Mouse (Mus musculus) intestine, embryonic 16.5 days (tissue): Measurements from ENCODE around the gene Tceal9. TPM values are rescaled to one million over a fixed set of nuclear protein-coding genes. Genes with fewer than 3 reads are reported as not detected.

ENCODE experiments used
- ATAC-seq: fragments of 200-750 bp; cut with Nextera tagmentation; 2 replicates; pipeline ENCODE4 v1.8.0; 2017; ENCODE audit warnings: moderate TSS enrichment, moderate library complexity
- H3K27ac ChIP-seq: fragments of 300-500 bp; sonication (generic); 2 replicates; pipeline ENCODE4 v1.5.1; 2014; ENCODE audit warnings: mild to moderate bottlenecking, low read length
- H3K27me3 ChIP-seq: fragments of 300-500 bp; sonication (generic); replicated peaks from 2 replicates; pipeline ENCODE4 v1.6.1; 2014; ENCODE audit warnings: low read length, control low read depth, mixed read lengths; ENCODE audit not compliant: control insufficient read depth, insufficient read depth
- H3K36me3 ChIP-seq: fragments of 300-500 bp; sonication (generic); 2 replicates; pipeline ENCODE4 v1.6.1; 2014; ENCODE audit warnings: low read length, control low read depth; ENCODE audit not compliant: control insufficient read depth, insufficient read depth
- H3K4me1 ChIP-seq: fragments of 300-500 bp; sonication (generic); 2 replicates; pipeline ENCODE4 v1.6.1; 2014; ENCODE audit warnings: low read length, control low read depth, mixed read lengths; ENCODE audit not compliant: control insufficient read depth, insufficient read depth
- H3K4me2 ChIP-seq: fragments of 300-500 bp; sonication (generic); 2 replicates; pipeline ENCODE4 v1.6.1; 2014; ENCODE audit warnings: low read depth, low read length, control low read depth
- H3K4me3 ChIP-seq: fragments of 300-500 bp; sonication (generic); 2 replicates; pipeline ENCODE4 v1.5.1; 2014; ENCODE audit warnings: mild to moderate bottlenecking, low read length
- H3K9ac ChIP-seq: fragments of 300-500 bp; sonication (generic); 2 replicates; pipeline ENCODE4 v1.6.1; 2014; ENCODE audit warnings: low read depth, low read length
- H3K9me3 ChIP-seq: fragments of 300-500 bp; sonication (generic); 2 replicates; pipeline ENCODE4 v1.6.1; 2016; ENCODE audit warnings: low read length, control low read depth; ENCODE audit not compliant: control insufficient read depth
- WGBS: fragments of 180-500 bp; shearing (Covaris S2); extraction: QIAGEN DNeasy Blood & Tissue Kit; methylation state at CpG from one replicate; pipeline ENCODE4 v1.1.7; 2014; 5-methylcytosine and 5-hydroxymethylcytosine counted together
- polyA plus RNA-seq: library from polyadenylated mRNA; unstranded; fragments of >200 nt; fragmentation: Nextera tagmentation; extraction: Ambion mirVana; gene quantifications from 2 replicates; pipeline ENCODE4 v1.2.1, GENCODE M21; 2015

Gene Tceal9
- polyA plus RNA-seq, 1 experiment from 2014 or later: 559 TPM

GRCm38 (mm10) chrX:136216303-136216702 is 28.6 kb upstream of the Tceal9 start:
- no peak for ATAC-seq

DNA sequence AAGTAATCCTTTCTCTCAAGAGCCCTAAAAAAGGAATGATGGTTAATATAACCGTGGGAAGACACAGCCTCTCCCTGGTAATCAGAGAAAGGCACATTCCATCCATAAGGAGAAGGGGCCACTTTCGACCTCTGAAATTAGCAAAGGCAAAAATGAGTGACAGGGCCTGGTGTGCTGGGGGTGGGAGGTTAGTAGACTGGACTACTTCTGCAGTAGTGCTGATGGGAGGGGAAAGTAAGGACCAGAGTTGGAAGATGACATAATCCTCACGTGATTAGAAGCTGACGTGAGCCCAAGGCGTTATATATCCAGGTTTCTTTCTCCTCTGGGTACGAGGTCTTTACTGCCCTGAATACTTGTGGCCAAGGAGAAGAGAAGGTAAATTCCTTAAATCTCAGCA is 21.2 kb upstream of the Tceal9 start:
- ATAC-seq: no peak
- 80% methylated on average over 6 of the region's 6 CpGs for WGBS

More at GRCm38 (mm10) chrX:136216303-136216702, 28.6 kb upstream of the Tceal9 start:
- Histone ChIP-seq H3K9me3 (no peaks in the 10 kb centered on the region), H3K4me1 (no peaks in the 10 kb centered on the region), H3K27me3 (no peaks in the 10 kb centered on the region), H3K4me2 (no peak overlapping the region), H3K4me3 (no peak overlapping the region), H3K27ac (no peak overlapping the region), H3K9ac (no peak overlapping the region), H3K36me3 (no peaks in the 10 kb centered on the region)
- 45% methylated on average over 1 of the region's 1 CpGs for WGBS

GRCm38 (mm10) chrX:136227768-136228167 is 17.1 kb upstream of the Tceal9 start:
- no peaks in the 10 kb centered on the region for H3K36me3 ChIP-seq
- no peak for ATAC-seq
- H3K9ac ChIP-seq: no peak overlapping the region
- H3K27me3 ChIP-seq: no peaks in the 10 kb centered on the region
- no peak overlapping the region for H3K27ac ChIP-seq
- no peaks in the 10 kb centered on the region for H3K9me3 ChIP-seq
- WGBS: 41% methylated on average over 5 of the region's 5 CpGs
- H3K4me3 ChIP-seq: no peak overlapping the region
- no peaks in the 10 kb centered on the region for H3K4me1 ChIP-seq
- no peak overlapping the region for H3K4me2 ChIP-seq

More for the DNA sequence above, 21.2 kb upstream of the Tceal9 start:
- no peaks in the 10 kb centered on the region for H3K36me3 ChIP-seq
- no peaks in the 10 kb centered on the region for H3K27me3 ChIP-seq
- no peak overlapping the region for H3K4me2 ChIP-seq
- H3K4me3 ChIP-seq: no peak overlapping the region
- no peak overlapping the region for H3K27ac ChIP-seq
- H3K9me3 ChIP-seq: no peaks in the 10 kb centered on the region
- no peaks in the 10 kb centered on the region for H3K4me1 ChIP-seq
- H3K9ac ChIP-seq: no peak overlapping the region

DNA sequence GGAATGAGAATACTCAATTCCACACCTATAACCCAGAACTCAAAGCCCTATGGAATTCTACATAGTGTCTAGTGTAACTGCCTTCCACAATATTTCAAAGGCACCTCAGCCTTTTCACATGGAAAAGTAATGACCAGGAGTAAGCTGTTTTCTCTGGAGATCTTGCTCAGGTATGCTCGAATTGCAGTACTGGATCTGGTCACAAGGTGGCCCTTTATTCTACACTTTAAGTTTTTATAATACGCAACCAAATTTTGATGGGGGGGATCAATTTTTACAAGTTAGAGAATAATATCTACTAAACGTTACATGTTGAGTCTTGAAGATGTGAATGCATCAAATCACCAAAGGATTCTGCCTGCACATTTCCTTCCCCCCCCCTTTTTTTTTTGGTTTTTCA is 6.8 kb upstream of the Tceal9 start:
- no peaks in the 10 kb centered on the region for H3K9me3 ChIP-seq
- H3K4me1 ChIP-seq: no peaks in the 10 kb centered on the region
- no peak for ATAC-seq
- H3K27ac ChIP-seq: no peak overlapping the region
- H3K36me3 ChIP-seq: no peaks in the 10 kb centered on the region
- no peak overlapping the region for H3K4me2 ChIP-seq
- no peak overlapping the region for H3K4me3 ChIP-seq
- no peak overlapping the region for H3K9ac ChIP-seq
- WGBS: 54% methylated on average over 3 of the region's 3 CpGs
- no peaks in the 10 kb centered on the region for H3K27me3 ChIP-seq

DNA sequence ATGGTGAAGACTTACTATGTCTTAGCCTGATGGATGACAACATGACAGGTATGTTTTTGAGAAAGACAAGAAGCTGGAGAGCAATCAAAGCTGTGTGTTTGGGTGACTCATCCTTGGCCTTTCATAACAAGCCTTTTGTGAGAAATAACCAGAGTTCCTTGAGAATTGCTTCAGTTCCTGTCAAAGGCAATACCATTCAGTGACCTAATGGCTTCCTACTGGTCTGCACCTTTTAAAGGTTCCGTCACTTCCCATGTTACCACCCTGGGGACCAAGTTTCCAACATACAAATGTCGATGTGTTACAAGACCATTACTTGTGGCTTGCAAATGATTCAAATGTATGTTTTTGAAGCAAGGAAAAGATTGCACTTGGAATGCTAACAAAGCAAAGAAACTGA is 1.7 kb upstream of the Tceal9 start:
- Histone ChIP-seq H3K27ac (no peak overlapping the region), H3K36me3 (no peaks in the 10 kb centered on the region), H3K27me3 (no peaks in the 10 kb centered on the region), H3K9me3 (no peaks in the 10 kb centered on the region), H3K4me3 (no peak overlapping the region), H3K4me1 (no peaks in the 10 kb centered on the region), H3K4me2 (no peak overlapping the region), H3K9ac (no peak overlapping the region)
- no peak for ATAC-seq
- 83% methylated on average over 2 of the region's 2 CpGs for WGBS

DNA sequence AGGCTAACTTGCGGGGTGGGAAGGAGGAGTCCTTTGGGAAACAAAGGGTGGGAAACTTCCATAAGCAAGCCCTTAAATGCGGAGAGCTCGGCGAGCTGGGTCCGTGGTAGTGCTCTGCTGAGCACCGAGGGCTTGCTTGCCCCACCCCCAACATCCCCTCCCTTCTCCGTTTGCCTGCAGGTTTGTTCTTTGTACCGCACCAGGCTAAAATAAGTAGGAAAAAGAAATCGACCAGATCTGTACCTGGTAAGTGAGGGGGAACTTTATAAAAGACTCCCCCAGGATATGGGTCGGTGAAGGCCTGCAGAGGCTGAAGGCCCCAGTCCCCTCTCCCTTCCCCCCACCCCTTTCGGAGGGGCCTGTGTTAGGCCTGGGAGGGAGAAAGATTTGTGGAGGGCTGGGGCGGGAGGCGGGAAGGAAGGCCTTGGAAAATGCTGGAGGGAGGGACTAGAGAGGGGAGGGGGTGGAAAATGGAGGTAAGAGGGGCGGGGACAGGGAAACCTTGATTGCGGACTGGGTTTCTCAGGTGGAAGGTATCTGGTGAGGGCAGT is 717 bp downstream of the Tceal9 start:
- Histone ChIP-seq H3K4me1 (no peaks in the 10 kb centered on the region), H3K27ac (peak overlapping the region; percentile 77), H3K4me3 (peak overlapping the region; percentile 63), H3K9ac (peak overlapping the region; percentile 73), H3K9me3 (no peaks in the 10 kb centered on the region), H3K4me2 (peak overlapping the region; percentile 46; the same call in 1 of the 2 replicates), H3K36me3 (no peaks in the 10 kb centered on the region), H3K27me3 (no peaks in the 10 kb centered on the region)
- 22% methylated on average over 15 of the region's 15 CpGs for WGBS
- peak; percentile 82 for ATAC-seq

DNA sequence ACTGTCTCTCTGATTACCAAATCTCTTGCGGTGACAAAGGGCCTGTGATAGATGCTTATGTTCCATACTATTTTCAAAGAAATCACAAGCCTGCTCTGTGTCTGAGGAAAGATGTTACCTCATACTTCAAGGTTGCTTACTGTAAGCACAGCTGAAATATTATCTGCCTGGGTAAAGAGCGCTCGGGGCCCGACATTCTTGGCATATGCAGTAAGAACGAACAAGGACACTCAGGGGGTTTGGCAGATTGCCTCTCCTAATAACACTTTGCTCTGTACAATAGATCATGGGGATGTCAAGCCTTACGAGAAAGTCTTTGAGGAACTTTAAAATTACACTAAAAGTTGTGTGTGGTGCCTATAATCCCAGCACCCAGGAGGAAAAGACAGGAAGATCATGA is 3.9 kb downstream of the Tceal9 start:
- no peak overlapping the region for H3K27ac ChIP-seq
- ATAC-seq: no peak
- H3K4me1 ChIP-seq: no peaks in the 10 kb centered on the region
- H3K36me3 ChIP-seq: no peaks in the 10 kb centered on the region
- WGBS: 40% methylated on average over 6 of the region's 6 CpGs
- no peaks in the 10 kb centered on the region for H3K9me3 ChIP-seq
- no peaks in the 10 kb centered on the region for H3K27me3 ChIP-seq
- no peak overlapping the region for H3K4me2 ChIP-seq
- H3K4me3 ChIP-seq: no peak overlapping the region
- no peak overlapping the region for H3K9ac ChIP-seq

- Histone ChIP-seq H3K4me3 (no peak overlapping the region), H3K36me3 (no peaks in the 10 kb centered on the region), H3K9me3 (no peaks in the 10 kb centered on the region), H3K4me1 (no peaks in the 10 kb centered on the region), H3K4me2 (no peak overlapping the region), H3K27ac (no peak overlapping the region), H3K27me3 (no peaks in the 10 kb centered on the region), H3K9ac (no peak overlapping the region)
- WGBS: 51% methylated on average over 7 of the region's 7 CpGs
- ATAC-seq: no peak
Observed at GRCm38 (mm10) chrX:136249671-136250070, 4.8 kb downstream of the Tceal9 start.

DNA sequence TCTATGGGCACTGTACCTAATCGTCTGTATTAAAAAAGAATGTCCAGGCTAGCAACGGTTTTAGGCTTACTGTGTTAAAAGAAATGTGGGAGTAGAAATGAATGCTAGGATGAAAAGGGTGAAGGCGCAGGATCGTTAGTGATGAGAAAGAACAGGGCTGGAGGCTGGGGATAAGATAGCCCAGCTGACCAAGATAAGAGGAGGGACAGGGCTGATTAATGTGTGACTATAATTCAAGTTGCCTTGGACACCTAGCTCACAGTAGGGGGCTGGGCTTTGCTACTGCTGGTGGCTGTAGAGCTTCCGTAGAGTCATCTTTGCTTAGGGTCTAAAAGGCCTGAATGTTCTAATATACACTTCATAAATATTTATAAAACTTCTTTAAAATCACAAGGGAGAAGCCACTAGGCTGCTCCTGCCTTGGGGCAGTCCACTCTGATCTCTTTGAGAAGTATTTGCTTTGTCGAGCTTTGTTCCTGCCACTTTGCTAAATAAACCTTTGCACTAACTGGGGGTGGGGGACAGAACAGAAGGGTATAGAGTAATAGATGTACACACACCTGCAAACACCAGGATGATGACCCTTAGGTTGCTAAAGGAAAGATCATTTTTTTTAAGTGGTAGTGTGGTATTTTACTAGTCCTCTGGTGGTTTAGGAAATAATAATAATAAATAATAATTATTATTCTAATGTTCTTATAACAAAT is 7.3 kb downstream of the Tceal9 start:
- 35% methylated on average over 6 of the region's 6 CpGs for WGBS
- Histone ChIP-seq H3K9me3 (no peaks in the 10 kb centered on the region), H3K9ac (no peak overlapping the region), H3K27ac (no peak overlapping the region), H3K36me3 (no peaks in the 10 kb centered on the region), H3K27me3 (no peaks in the 10 kb centered on the region), H3K4me3 (no peak overlapping the region), H3K4me2 (no peak overlapping the region), H3K4me1 (no peaks in the 10 kb centered on the region)
- peak; percentile 76 for ATAC-seq
